Mouse (Mus musculus) midbrain, embryonic 15.5 days (tissue): ENCODE data around the gene Pdgfb. TPM values are rescaled to one million over a fixed set of nuclear protein-coding genes. Genes with fewer than 3 reads are reported as not detected.

Experiments used
- ATAC-seq: fragments of 200-750 bp; cut with Nextera tagmentation; replicated peaks from 2 replicates; pipeline ENCODE4 v1.8.0; 2017; ENCODE audit warnings: moderate TSS enrichment
- H3K27ac ChIP-seq: fragments of 300-500 bp; sonication (generic); 2 replicates; pipeline ENCODE4 v1.5.1; 2015; ENCODE audit warnings: mild to moderate bottlenecking, inconsistent platforms
- H3K27me3 ChIP-seq: fragments of 300-500 bp; sonication (generic); replicated peaks from 2 replicates; pipeline ENCODE4 v1.6.1; 2015; ENCODE audit warnings: inconsistent platforms
- H3K36me3 ChIP-seq: fragments of 300-500 bp; sonication (generic); replicated peaks from 2 replicates; pipeline ENCODE4 v1.6.1; 2015; ENCODE audit warnings: inconsistent platforms
- H3K4me1 ChIP-seq: fragments of 300-500 bp; sonication (generic); 2 replicates; pipeline ENCODE4 v1.6.1; 2015; ENCODE audit warnings: inconsistent platforms
- H3K4me2 ChIP-seq: fragments of 300-500 bp; sonication (generic); 2 replicates; pipeline ENCODE4 v1.6.1; 2015; ENCODE audit warnings: inconsistent platforms, mild to moderate bottlenecking, moderate library complexity
- H3K4me3 ChIP-seq: fragments of 300-500 bp; sonication (generic); 2 replicates; pipeline ENCODE4 v1.5.1; 2015; ENCODE audit warnings: mild to moderate bottlenecking, inconsistent platforms
- H3K9ac ChIP-seq: fragments of 300-500 bp; sonication (generic); 2 replicates; pipeline ENCODE4 v1.6.1; 2015; ENCODE audit warnings: mild to moderate bottlenecking, inconsistent platforms
- H3K9me3 ChIP-seq: fragments of 300-500 bp; sonication (generic); 2 replicates; pipeline ENCODE4 v1.6.1; 2016; ENCODE audit warnings: inconsistent platforms
- WGBS: fragments of 180-500 bp; shearing (Covaris S2); methylation state at CpG from one replicate; pipeline ENCODE4 v1.1.7; 2015; ENCODE audit warnings: mixed read lengths; 5-methylcytosine and 5-hydroxymethylcytosine counted together
- polyA plus RNA-seq: library from polyadenylated mRNA; unstranded; fragments of >200 nt; fragmentation: Nextera tagmentation; extraction: Ambion mirVana; gene quantifications from 2 replicates; pipeline ENCODE4 v1.2.1, GENCODE M21; 2015

Gene Pdgfb
- polyA plus RNA-seq, result 4.4 and 4.8 TPM in 2 replicates

DNA sequence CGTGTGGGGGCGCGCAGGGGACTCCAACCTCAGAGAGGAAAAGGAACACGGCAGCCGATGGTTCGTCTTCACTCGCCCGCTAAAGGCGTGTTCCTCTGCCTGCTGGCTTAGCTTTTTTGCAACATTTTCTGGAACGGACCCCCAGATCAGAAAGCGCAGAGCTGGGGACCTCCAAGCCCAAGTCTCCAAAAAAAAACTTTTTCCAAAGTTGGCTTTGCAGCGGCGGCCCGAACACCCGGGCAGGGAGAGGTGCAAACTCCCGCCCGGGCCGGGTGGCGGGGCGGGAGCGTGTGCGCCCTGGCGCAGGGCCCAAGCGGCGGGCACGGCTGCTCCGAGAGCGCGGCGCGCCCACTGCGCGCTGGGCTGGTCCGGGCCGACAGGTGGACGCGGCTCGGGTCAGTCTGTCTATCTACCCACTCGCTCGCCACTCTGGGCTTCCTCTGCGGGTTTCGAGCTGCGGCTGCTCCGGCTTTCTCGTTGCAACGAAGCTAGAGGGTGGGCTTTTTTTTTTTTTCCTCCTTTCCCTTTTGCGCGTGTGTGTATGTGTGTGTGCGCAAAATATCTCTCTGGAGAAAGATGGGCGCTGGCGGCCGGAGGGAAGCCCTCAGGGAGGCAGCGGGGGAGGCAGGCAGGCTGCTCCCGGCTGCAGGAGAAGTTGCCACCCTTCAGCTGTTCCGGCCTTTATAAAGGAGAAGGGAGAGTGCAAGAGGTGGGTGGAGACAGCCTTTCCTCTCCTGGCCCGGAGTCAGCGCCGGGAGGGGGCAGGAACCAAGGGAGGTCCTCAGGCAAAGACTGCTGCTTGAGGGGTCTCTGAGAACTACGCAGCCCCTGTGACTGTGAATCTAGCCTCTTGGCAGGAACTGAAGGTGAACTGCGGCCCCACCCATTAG lies at the start of gene Pdgfb:
Gene Pdgfb (minus strand): TSS at position 657 of the 890 bp plus-strand sequence.
- Histone ChIP-seq H3K27me3 (peaks cover 53% of the 10 kb centered on the region), H3K4me2 (peak within 1 kb of the TSS; percentile 78), H3K36me3 (no peaks in the 10 kb centered on the region), H3K27ac (peak within 1 kb of the TSS; percentile 16), H3K9ac (peak within 1 kb of the TSS; percentile 69), H3K4me3 (peak within 1 kb of the TSS; percentile 65), H3K4me1 (peaks cover 39% of the 10 kb centered on the region), H3K9me3 (no peaks in the 10 kb centered on the region)
- WGBS, result under 1% methylated on average over 60 of the region's 60 CpGs
- ATAC-seq, result no peak

DNA sequence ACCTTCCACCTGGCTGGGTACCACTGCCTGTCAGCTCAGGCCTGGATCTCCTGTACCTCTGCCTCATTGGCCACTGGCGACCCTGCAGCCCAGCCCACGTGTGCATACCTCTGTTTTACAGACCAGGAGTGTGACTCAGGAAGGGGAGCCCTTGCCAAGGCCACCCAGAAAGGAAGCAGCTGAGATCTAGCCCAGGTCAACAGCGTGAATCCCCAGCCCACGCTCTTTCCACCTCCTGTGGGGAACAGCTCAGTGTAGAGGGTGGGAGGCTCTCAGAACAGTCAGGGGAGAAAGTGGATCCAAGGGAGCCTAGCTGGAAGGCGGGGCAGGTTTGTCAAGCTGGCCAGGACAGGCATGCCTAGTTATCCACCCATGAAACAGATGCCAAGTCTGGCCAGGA lies 48.0 kb upstream of the Pdgfb start:
- no peak overlapping the region for H3K9ac ChIP-seq
- no peaks in the 10 kb centered on the region for H3K4me1 ChIP-seq
- no peak overlapping the region for H3K27ac ChIP-seq
- no peaks in the 10 kb centered on the region for H3K36me3 ChIP-seq
- no peak overlapping the region for H3K4me2 ChIP-seq
- 38% methylated on average over 5 of the region's 5 CpGs for WGBS
- no peaks in the 10 kb centered on the region for H3K9me3 ChIP-seq
- ATAC-seq, result no peak
- no peak overlapping the region for H3K4me3 ChIP-seq
- no peaks in the 10 kb centered on the region for H3K27me3 ChIP-seq

DNA sequence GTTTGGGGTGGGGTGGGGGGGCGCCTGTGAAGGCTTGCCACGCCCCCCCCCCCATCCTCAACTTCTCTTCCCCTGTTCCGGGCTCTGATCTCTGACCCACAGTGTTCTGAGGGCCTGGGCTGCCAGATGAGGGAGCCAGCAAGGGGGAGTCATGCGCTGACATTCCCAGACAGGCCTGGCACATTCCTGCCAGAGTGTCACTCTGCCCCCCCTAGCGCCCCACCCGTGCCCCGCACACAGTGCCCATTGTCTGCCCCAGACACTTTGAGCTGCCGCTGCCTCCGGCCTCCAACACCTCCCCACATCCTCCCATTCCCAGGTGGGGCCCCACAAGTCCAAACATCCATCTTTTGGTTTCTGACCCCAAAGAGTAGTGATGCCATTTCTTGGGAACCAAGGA lies 47.6 kb upstream of the Pdgfb start:
- H3K4me3 ChIP-seq, result no peak overlapping the region
- H3K9me3 ChIP-seq, result no peaks in the 10 kb centered on the region
- H3K27ac ChIP-seq, result no peak overlapping the region
- H3K4me1 ChIP-seq, result no peaks in the 10 kb centered on the region
- 73% methylated on average over 7 of the region's 9 CpGs for WGBS
- H3K9ac ChIP-seq, result no peak overlapping the region
- H3K36me3 ChIP-seq, result no peaks in the 10 kb centered on the region
- no peak for ATAC-seq
- H3K4me2 ChIP-seq, result no peak overlapping the region
- no peaks in the 10 kb centered on the region for H3K27me3 ChIP-seq

DNA sequence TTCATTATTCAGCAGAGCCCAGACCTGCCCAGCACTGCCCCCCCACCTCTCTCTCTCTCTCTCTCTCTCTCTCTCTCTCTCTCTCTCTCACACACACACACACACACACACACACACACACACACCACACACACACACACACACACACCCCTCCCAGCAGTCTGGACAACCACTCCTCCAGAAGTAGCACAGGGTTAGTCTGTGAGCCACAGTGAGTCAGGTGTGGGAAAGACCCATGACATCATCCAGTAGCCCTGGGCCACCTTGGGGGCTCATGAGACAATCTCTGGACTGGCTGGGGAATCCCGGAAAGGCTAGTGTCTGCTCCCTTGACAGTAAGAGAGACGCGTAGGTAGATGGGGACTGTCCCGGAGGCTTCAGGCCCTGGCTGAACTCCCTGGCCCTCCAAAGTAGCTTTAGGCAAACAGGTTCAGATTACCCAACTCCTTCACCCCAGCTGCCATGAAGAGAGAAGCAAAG lies 46.3 kb upstream of the Pdgfb start:
- no peak overlapping the region for H3K9ac ChIP-seq
- H3K4me1 ChIP-seq, result no peaks in the 10 kb centered on the region
- no peak for ATAC-seq
- no peaks in the 10 kb centered on the region for H3K27me3 ChIP-seq
- H3K27ac ChIP-seq, result no peak overlapping the region
- H3K36me3 ChIP-seq, result no peaks in the 10 kb centered on the region
- H3K4me3 ChIP-seq, result no peak overlapping the region
- no peak overlapping the region for H3K4me2 ChIP-seq
- 96% methylated on average over 4 of the region's 4 CpGs for WGBS
- no peaks in the 10 kb centered on the region for H3K9me3 ChIP-seq

DNA sequence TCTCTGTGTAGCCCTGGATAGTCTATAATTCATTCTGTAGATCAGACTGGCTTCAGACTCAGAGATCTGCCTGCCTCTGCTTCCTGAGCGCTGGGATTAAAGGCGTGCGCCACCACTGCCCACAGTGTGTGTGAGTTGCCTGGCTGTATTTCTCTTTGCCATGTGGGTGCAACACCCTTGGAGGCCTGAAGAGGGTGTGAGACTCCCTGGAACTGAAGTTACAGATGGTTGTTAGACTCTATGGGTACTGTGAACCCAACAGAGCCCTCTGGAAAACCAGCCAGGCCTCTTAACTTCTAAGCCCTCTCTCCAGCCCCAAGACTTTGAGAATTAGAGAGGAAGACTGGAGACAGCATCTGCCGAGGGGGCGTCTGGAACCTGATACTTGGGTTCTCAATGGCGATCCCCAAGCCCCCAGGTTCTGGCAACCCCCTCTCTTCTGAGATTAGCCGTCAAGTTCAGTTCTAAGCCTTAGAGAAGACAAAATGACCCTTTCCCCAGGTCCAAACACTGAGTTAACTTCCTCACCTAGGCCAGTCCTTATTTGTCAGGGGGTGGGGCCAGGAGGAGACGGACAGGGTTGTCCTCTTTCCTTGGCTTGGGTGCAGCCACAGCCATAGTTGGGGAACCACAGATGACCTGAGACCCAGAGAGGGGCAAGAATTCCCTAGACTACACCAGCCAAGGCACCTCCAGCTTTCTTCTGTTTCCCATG lies 45.7 kb upstream of the Pdgfb start:
- no peak for ATAC-seq
- H3K4me3 ChIP-seq, result no peak overlapping the region
- WGBS, result 94% methylated on average over 8 of the region's 8 CpGs
- H3K27me3 ChIP-seq, result no peaks in the 10 kb centered on the region
- no peaks in the 10 kb centered on the region for H3K36me3 ChIP-seq
- H3K4me2 ChIP-seq, result no peak overlapping the region
- H3K9ac ChIP-seq, result no peak overlapping the region
- no peaks in the 10 kb centered on the region for H3K9me3 ChIP-seq
- no peaks in the 10 kb centered on the region for H3K4me1 ChIP-seq
- no peak overlapping the region for H3K27ac ChIP-seq

DNA sequence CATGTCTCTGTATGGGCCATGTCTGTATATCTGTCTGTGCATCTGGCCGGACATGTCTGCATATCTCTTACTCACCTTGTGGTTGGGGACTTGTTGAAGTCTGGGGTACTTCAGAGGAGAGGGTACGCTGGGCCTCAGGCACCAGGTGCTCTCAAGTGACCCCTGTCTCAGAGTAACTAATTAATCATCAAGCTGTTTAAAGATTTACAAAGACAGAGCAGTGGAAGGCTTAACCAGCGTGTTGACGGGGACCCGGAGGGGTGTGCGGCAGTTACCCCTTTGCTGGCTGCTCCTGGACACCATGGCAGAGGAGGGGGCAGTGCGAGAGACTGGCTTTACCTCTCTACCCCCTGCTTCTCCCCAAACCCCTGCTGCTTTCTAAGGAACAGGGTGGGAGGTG lies 44.8 kb upstream of the Pdgfb start:
- ATAC-seq, result no peak
- no peaks in the 10 kb centered on the region for H3K9me3 ChIP-seq
- H3K36me3 ChIP-seq, result no peaks in the 10 kb centered on the region
- no peak overlapping the region for H3K4me3 ChIP-seq
- no peaks in the 10 kb centered on the region for H3K4me1 ChIP-seq
- WGBS, result 77% methylated on average over 7 of the region's 7 CpGs
- no peaks in the 10 kb centered on the region for H3K27me3 ChIP-seq
- no peak overlapping the region for H3K4me2 ChIP-seq
- no peak overlapping the region for H3K9ac ChIP-seq
- H3K27ac ChIP-seq, result no peak overlapping the region

DNA sequence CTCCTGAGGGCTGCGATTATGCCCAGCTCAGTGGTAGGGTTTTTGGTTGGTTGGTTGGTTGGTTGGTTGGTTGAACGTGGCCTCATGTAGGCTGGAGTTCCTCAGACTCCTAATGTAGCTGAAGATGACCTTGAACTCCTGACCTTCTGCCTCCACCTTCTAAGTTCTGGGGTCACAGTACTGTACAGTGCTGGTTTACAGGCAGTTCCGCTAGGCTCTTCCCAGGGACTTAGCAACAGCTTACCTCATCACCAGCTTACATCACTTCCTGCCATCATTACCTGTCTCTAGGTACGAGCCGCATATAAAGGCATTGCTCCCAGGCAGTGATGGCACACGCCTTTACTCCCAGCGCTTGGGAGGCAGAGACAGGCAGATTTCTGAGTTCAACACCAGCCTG lies 43.4 kb upstream of the Pdgfb start:
- WGBS, result 93% methylated on average over 7 of the region's 7 CpGs
- Histone ChIP-seq H3K9ac (no peak overlapping the region), H3K36me3 (no peaks in the 10 kb centered on the region), H3K4me3 (no peak overlapping the region), H3K4me1 (no peaks in the 10 kb centered on the region), H3K27me3 (no peaks in the 10 kb centered on the region), H3K4me2 (no peak overlapping the region), H3K27ac (no peak overlapping the region), H3K9me3 (no peaks in the 10 kb centered on the region)
- ATAC-seq, result no peak

DNA sequence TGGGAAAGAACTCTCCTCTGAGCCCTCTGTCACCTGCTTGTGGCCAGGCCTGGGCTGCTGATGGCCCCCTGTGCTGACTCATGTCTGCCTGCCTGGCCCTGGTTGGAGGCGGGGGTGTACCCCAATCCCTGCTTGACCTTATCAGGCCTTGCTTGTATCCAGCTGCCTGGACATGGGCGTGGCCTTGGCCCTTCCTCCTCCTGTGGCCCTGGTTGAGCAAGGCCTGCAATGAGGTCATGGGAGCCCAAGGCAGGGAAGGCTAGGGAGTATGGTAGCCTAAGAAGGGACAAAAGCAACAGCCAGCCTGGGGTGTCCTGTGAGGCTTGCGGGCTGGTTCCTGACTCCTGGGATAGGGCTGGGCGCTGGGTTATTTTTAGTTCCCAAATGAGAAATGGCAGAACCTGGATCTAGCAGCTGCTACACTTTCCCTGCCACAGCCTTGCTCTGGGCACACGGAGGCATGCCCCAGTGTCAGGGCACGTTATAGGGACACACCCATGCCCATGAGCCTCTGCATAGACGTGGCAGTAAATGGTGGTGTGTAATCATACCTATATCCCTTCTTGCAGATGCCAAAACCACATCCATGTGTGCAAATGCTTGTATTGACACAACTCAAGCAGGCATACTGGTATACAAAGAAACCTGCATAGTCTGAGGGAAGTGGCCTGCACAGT lies 39.4 kb upstream of the Pdgfb start:
- Histone ChIP-seq H3K4me1 (no peaks in the 10 kb centered on the region), H3K9ac (no peak overlapping the region), H3K27ac (no peak overlapping the region), H3K4me2 (no peak overlapping the region), H3K4me3 (no peak overlapping the region), H3K27me3 (no peaks in the 10 kb centered on the region), H3K9me3 (no peaks in the 10 kb centered on the region), H3K36me3 (no peaks in the 10 kb centered on the region)
- 86% methylated on average over 6 of the region's 7 CpGs for WGBS
- no peak for ATAC-seq

DNA sequence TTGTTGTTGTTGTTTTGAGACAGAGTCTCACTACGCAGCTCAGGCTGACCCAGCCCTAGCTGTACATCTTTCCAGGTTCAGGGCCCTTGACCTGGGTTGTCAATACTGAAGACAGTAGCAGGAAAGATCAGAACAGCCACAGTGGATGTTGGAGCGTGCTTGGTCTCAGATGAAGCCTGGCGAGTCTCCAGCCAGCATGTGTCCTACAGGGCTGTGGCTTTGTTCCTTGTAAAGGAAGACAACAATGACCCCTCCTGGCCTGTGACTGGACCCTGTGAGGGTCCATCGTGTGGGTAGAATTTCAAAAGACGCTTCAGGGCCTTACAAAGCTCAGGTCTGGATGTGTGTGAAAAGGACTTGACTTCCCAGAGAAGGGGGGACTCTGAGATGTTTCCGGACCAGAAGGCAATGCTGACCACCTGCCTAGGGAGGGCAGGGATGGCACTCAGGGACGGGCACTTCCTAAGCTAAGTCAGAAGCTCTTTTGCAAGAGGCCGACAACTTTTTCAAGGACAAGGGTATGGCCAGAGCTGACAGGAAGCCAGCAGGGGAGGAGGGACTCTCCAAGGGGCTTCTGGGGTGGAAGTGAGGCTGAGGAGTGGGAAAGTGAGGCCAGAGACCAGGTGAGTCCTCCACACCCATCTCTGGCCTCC lies 38.7 kb upstream of the Pdgfb start:
- no peak for ATAC-seq
- WGBS, result 64% methylated on average over 8 of the region's 8 CpGs
- Histone ChIP-seq H3K4me3 (no peak overlapping the region), H3K4me2 (no peak overlapping the region), H3K27me3 (no peaks in the 10 kb centered on the region), H3K27ac (no peak overlapping the region), H3K4me1 (no peaks in the 10 kb centered on the region), H3K9ac (no peak overlapping the region), H3K9me3 (no peaks in the 10 kb centered on the region), H3K36me3 (no peaks in the 10 kb centered on the region)

DNA sequence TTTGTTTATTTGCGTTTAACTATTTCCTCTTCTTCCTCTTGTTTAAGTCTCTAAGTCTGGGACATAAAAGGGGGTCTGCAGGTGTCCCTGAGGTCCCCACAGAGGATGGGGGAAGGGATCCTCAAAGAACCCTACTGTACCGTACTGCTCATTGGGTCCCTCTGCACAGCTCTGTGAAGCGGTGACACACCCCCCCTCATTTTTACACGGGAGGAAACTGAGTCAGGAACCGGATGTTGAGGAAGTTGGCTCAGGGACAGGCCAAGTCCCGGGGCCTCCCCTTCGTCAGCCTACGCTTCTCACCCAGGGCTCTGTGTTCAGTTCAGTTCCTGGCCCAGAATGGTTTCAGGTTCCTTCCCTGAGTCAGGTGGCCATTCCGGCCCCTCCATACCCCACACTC lies 37.0 kb upstream of the Pdgfb start:
- ATAC-seq, result no peak
- Histone ChIP-seq H3K4me1 (no peaks in the 10 kb centered on the region), H3K9ac (no peak overlapping the region), H3K36me3 (no peaks in the 10 kb centered on the region), H3K4me2 (no peak overlapping the region), H3K27me3 (no peaks in the 10 kb centered on the region), H3K4me3 (no peak overlapping the region), H3K9me3 (no peaks in the 10 kb centered on the region), H3K27ac (no peak overlapping the region)
- WGBS, result 87% methylated on average over 9 of the region's 9 CpGs

DNA sequence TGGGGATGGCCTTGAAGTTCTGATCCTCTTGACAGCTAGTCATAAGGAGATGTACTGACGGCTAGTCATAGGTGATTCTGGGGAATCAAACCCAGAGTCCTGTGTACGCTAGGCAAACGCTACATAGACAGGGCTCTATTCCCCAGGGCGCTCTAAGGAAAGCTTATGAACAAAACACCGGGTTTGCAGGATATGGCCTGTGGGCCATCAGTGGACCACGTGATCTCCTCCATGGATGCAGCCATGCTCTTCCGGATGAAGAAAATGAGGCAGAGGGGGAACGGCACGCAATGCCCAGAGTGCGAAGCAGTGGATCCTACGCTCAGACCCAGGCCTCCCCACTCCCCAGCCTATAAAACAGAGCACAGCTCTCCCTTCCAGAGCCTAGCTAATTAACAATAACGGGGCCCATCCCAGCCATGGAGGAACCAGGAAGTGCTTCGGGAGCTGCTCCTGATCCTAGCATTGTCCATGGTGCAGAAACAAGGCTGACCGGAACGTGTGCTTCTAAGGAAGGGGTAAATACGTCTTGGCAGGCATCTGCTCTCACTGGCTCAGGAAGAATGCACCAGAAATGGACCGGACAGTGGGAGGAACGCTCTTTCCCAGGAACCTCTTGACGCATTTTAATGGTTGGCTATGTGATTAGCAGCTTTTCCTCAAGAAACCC lies 36.5 kb upstream of the Pdgfb start:
- no peak for ATAC-seq
- no peak overlapping the region for H3K4me2 ChIP-seq
- no peak overlapping the region for H3K4me3 ChIP-seq
- H3K4me1 ChIP-seq, result no peaks in the 10 kb centered on the region
- H3K9ac ChIP-seq, result no peak overlapping the region
- no peak overlapping the region for H3K27ac ChIP-seq
- 74% methylated on average over 19 of the region's 19 CpGs for WGBS
- no peaks in the 10 kb centered on the region for H3K36me3 ChIP-seq
- no peaks in the 10 kb centered on the region for H3K27me3 ChIP-seq
- H3K9me3 ChIP-seq, result no peaks in the 10 kb centered on the region
